Mouse (Mus musculus) liver, postnatal 0 days (tissue): ENCODE data around the gene Ehbp1. TPM values are rescaled to one million over a fixed set of nuclear protein-coding genes. Genes with fewer than 3 reads are reported as not detected.
A peak's percentile ranks its signal among the peaks of the same experiment; 100 is the strongest.

ENCODE experiments used
- ATAC-seq: fragments of 200-750 bp; cut with Nextera tagmentation; 2 replicates; pipeline ENCODE4 v1.8.0; 2017; ENCODE audit warnings: mild to moderate bottlenecking, moderate library complexity
- DNase-seq: peaks from one replicate; pipeline ENCODE4 v3.0.0-alpha.2; 2016
- H3K27ac ChIP-seq: fragments of 300-500 bp; sonication (generic); 2 replicates; pipeline ENCODE4 v1.5.1; 2014; ENCODE audit warnings: antibody characterized with exemption, moderate library complexity, mild to moderate bottlenecking, low read depth
- H3K27me3 ChIP-seq: fragments of 300-500 bp; sonication (generic); 2 replicates; pipeline ENCODE4 v1.6.1; 2014; ENCODE audit warnings: low read length, control low read depth, mixed read lengths; ENCODE audit not compliant: insufficient read depth
- H3K36me3 ChIP-seq: fragments of 300-500 bp; sonication (generic); replicated peaks from 2 replicates; pipeline ENCODE4 v1.6.1; 2014; ENCODE audit warnings: mild to moderate bottlenecking, control low read depth, low read length, moderate library complexity, mixed read lengths; ENCODE audit not compliant: insufficient read depth
- H3K4me1 ChIP-seq: fragments of 300-500 bp; sonication (generic); 2 replicates; pipeline ENCODE4 v1.6.1; 2014; ENCODE audit warnings: antibody characterized with exemption, mild to moderate bottlenecking, control low read depth; ENCODE audit not compliant: insufficient read depth
- H3K4me2 ChIP-seq: fragments of 300-500 bp; sonication (generic); 2 replicates; pipeline ENCODE4 v1.6.1; 2014; ENCODE audit warnings: low read depth, mild to moderate bottlenecking, low read length, moderate library complexity, mixed read lengths
- H3K4me3 ChIP-seq: fragments of 300-500 bp; sonication (generic); 2 replicates; pipeline ENCODE4 v1.5.1; 2014; ENCODE audit warnings: low read depth, low read length
- H3K9ac ChIP-seq: fragments of 300-500 bp; sonication (generic); replicated peaks from 2 replicates; pipeline ENCODE4 v1.6.1; 2014; ENCODE audit warnings: mild to moderate bottlenecking, moderate library complexity
- H3K9me3 ChIP-seq: fragments of 300-500 bp; sonication (generic); 2 replicates; pipeline ENCODE4 v1.6.1; 2016; ENCODE audit warnings: mild to moderate bottlenecking, control low read depth, low read length, mixed read lengths
- CTCF ChIP-seq: sonication (generic); IDR thresholded peaks from 2 replicates; pipeline ENCODE4 v1.5.1; 2016; ENCODE audit warnings: antibody characterized with exemption, low read depth
- EP300 ChIP-seq: IDR thresholded peaks from 2 replicates; pipeline ENCODE4 v1.6.1; 2016; ENCODE audit warnings: antibody characterized with exemption, low read depth, mild to moderate bottlenecking
- WGBS: fragments of 180-500 bp; shearing (Covaris S2); extraction: QIAGEN DNeasy Blood & Tissue Kit; methylation state at CpG from one replicate; pipeline ENCODE4 v1.1.7; 2014; ENCODE audit not compliant: insufficient replicate concordance; 5-methylcytosine and 5-hydroxymethylcytosine counted together
- polyA plus RNA-seq: library from polyadenylated mRNA; unstranded; fragments of >200 nt; fragmentation: Nextera tagmentation; extraction: Ambion mirVana; gene quantifications from 2 replicates; pipeline ENCODE4 v1.2.1, GENCODE M21; 2015

The Ehbp1 gene
- polyA plus RNA-seq, 1 experiment from 2014 or later = 1.9 TPM

GRCm38 (mm10) chr11:22271889-22272288 lies 70.2 kb downstream of the Ehbp1 start:
- peaks cover 8% of the 10 kb centered on the region for H3K4me1 ChIP-seq

GRCm38 (mm10) chr11:22269643-22270042 lies 72.4 kb downstream of the Ehbp1 start:
- Histone ChIP-seq H3K9ac (no peak overlapping the region), H3K4me2 (peak overlapping the region; percentile 54), H3K27me3 (no peaks in the 10 kb centered on the region), H3K9me3 (no peaks in the 10 kb centered on the region), H3K4me3 (no peak overlapping the region), H3K4me1 (peaks cover 8% of the 10 kb centered on the region), H3K27ac (peak overlapping the region; percentile 79), H3K36me3 (no peaks in the 10 kb centered on the region)
- no peak for DNase-seq
- ATAC-seq = peak; percentile 84
- TF ChIP-seq CTCF (no peak), EP300 (no peak)
- WGBS = 55% methylated on average over 4 of the region's 4 CpGs

More at GRCm38 (mm10) chr11:22271889-22272288, 70.2 kb downstream of the Ehbp1 start:
- WGBS = 76% methylated on average over 3 of the region's 3 CpGs
- Histone ChIP-seq H3K9ac (no peak overlapping the region), H3K36me3 (no peaks in the 10 kb centered on the region), H3K4me3 (no peak overlapping the region), H3K9me3 (no peaks in the 10 kb centered on the region), H3K27ac (no peak overlapping the region), H3K27me3 (no peaks in the 10 kb centered on the region), H3K4me2 (no peak overlapping the region)
- TF ChIP-seq EP300 (no peak), CTCF (no peak)
- ATAC-seq = no peak
- DNase-seq = no peak

- peak; percentile 69 for ATAC-seq
- no peaks in the 10 kb centered on the region for H3K36me3 ChIP-seq
- no peak overlapping the region for H3K27ac ChIP-seq
- H3K4me1 ChIP-seq = peaks cover 8% of the 10 kb centered on the region
- WGBS = 49% methylated on average over 3 of the region's 3 CpGs
- no peak overlapping the region for H3K9ac ChIP-seq
- TF ChIP-seq CTCF = no peak
- TF ChIP-seq EP300 = no peak
- H3K4me3 ChIP-seq = no peak overlapping the region
- no peaks in the 10 kb centered on the region for H3K9me3 ChIP-seq
- no peak for DNase-seq
- no peak overlapping the region for H3K4me2 ChIP-seq
- no peaks in the 10 kb centered on the region for H3K27me3 ChIP-seq
These were observed 72.9 kb downstream of the Ehbp1 start for GRCm38 (mm10) chr11:22269173-22269572.

GRCm38 (mm10) chr11:22267014-22267413 lies 75.1 kb downstream of the Ehbp1 start:
- Histone ChIP-seq H3K4me3 (no peak overlapping the region), H3K9ac (no peak overlapping the region), H3K9me3 (no peaks in the 10 kb centered on the region), H3K27me3 (no peaks in the 10 kb centered on the region), H3K27ac (no peak overlapping the region), H3K4me1 (peaks cover 8% of the 10 kb centered on the region), H3K36me3 (no peaks in the 10 kb centered on the region), H3K4me2 (no peak overlapping the region)
- DNase-seq = no peak
- no peak for TF ChIP-seq EP300
- no peak for TF ChIP-seq CTCF
- ATAC-seq = no peak

- TF ChIP-seq EP300 = no peak
- no peak for TF ChIP-seq CTCF
- ATAC-seq (no peak), DNase-seq (no peak)
- 89% methylated on average over 1 of the region's 1 CpGs for WGBS
- Histone ChIP-seq H3K9ac (no peak overlapping the region), H3K9me3 (no peaks in the 10 kb centered on the region), H3K27me3 (no peaks in the 10 kb centered on the region), H3K4me3 (no peak overlapping the region), H3K36me3 (no peaks in the 10 kb centered on the region), H3K4me1 (no peaks in the 10 kb centered on the region), H3K27ac (no peak overlapping the region), H3K4me2 (no peak overlapping the region)
These were observed 86.7 kb downstream of the Ehbp1 start for GRCm38 (mm10) chr11:22255418-22255817.

GRCm38 (mm10) chr11:22249363-22249762 lies 92.7 kb downstream of the Ehbp1 start:
- ATAC-seq (no peak), DNase-seq (no peak)
- Histone ChIP-seq H3K36me3 (no peaks in the 10 kb centered on the region; the same call in 1 of the 2 replicates), H3K4me2 (no peak overlapping the region), H3K4me3 (no peak overlapping the region), H3K27me3 (no peaks in the 10 kb centered on the region), H3K9me3 (no peaks in the 10 kb centered on the region), H3K27ac (no peak overlapping the region), H3K4me1 (no peaks in the 10 kb centered on the region), H3K9ac (no peak overlapping the region)
- TF ChIP-seq EP300 (no peak), CTCF (no peak)
- 70% methylated on average over 2 of the region's 2 CpGs for WGBS

- H3K9ac ChIP-seq = no peak overlapping the region
- H3K4me3 ChIP-seq = no peak overlapping the region
- DNase-seq (no peak), ATAC-seq (no peak)
- no peaks in the 10 kb centered on the region for H3K27me3 ChIP-seq
- H3K9me3 ChIP-seq = no peaks in the 10 kb centered on the region
- H3K4me2 ChIP-seq = no peak overlapping the region
- 65% methylated on average over 4 of the region's 4 CpGs for WGBS
- H3K27ac ChIP-seq = no peak overlapping the region
- no peaks in the 10 kb centered on the region; the same call in 1 of the 2 replicates for H3K36me3 ChIP-seq
- H3K4me1 ChIP-seq = no peaks in the 10 kb centered on the region
- no peak for TF ChIP-seq EP300
- TF ChIP-seq CTCF = no peak
These were observed 94.4 kb downstream of the Ehbp1 start for GRCm38 (mm10) chr11:22247736-22248135.
